Mouse (Mus musculus) megakaryocyte progenitor cell, adult 5-6 weeks (primary cell): ENCODE measurements around the gene Coro1c. TPM values are rescaled to one million over a fixed set of nuclear protein-coding genes. Genes with fewer than 3 reads are reported as not detected.
A peak's percentile ranks its signal among the peaks of the same experiment; 100 is the strongest.

Experiments used
- ATAC-seq: replicated peaks from 2 replicates; pipeline ENCODE4 v1.8.0; 2016; ENCODE audit warnings: mild to moderate bottlenecking, moderate TSS enrichment, inconsistent platforms; ENCODE audit not compliant: poor library complexity
- total RNA-seq, 2 experiments: library from RNA; stranded (forward) in 1 of 2; stranded (reverse) in 1 of 2; fragments of 157-497, 149-512 nt in 1 of 2; fragments of 200-1000 nt in 1 of 2; gene quantifications; 2 replicates each; pipeline versions ENCODE4 v1.2.3 to v1.2.4; 2015 to 2017

Gene Coro1c
- total RNA-seq, 2 experiments from 2014 or later: 59.7 to 81.8 TPM

GRCm38 (mm10) chr5:113888186-113888795, 20.3 kb downstream of the Coro1c start:
- no peak for ATAC-seq

- no peak for ATAC-seq
Observed at GRCm38 (mm10) chr5:113887132-113887531, 21.4 kb downstream of the Coro1c start.

DNA sequence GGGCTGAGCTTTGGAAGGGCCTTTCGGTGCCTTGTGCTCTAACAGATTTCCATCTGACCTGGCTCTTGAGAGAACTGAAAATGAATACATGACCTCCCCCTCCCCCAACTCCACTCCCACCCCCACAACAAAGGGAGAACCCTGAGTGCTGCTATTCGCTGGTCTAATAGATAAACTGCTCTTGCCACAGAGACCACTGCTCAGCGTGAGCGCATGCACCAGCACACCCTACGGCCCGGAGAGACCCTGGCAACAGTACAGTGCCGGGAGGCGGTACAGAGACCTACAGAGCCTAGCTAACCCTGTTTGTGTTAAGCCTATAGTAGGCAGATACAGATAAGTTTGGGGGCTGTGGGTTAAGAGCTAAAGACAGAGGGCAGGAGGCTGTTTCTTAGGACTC, 22.9 kb downstream of the Coro1c start:
- ATAC-seq: no peak

- no peak for ATAC-seq
Observed at GRCm38 (mm10) chr5:113884750-113885149, 23.8 kb downstream of the Coro1c start.

DNA sequence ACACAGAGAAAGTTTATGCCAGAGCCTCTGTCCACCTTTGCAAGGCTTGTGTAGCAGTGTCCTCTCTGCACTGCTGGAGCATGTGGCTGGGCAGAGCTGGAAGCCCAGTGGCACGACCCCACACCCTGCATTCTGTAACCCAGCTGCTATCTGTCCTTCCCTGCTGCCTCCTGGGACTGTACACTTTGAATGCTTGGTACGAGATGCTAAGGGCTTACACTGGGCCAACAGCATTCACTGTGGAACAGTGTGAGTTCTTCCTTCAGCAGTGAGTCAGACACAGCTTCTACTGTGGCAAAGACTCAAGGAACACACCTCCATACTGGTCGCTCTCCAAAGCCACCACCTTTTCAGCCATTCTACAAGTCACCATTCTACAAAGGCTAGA, 25.2 kb downstream of the Coro1c start:
- ATAC-seq: peak; percentile 44

DNA sequence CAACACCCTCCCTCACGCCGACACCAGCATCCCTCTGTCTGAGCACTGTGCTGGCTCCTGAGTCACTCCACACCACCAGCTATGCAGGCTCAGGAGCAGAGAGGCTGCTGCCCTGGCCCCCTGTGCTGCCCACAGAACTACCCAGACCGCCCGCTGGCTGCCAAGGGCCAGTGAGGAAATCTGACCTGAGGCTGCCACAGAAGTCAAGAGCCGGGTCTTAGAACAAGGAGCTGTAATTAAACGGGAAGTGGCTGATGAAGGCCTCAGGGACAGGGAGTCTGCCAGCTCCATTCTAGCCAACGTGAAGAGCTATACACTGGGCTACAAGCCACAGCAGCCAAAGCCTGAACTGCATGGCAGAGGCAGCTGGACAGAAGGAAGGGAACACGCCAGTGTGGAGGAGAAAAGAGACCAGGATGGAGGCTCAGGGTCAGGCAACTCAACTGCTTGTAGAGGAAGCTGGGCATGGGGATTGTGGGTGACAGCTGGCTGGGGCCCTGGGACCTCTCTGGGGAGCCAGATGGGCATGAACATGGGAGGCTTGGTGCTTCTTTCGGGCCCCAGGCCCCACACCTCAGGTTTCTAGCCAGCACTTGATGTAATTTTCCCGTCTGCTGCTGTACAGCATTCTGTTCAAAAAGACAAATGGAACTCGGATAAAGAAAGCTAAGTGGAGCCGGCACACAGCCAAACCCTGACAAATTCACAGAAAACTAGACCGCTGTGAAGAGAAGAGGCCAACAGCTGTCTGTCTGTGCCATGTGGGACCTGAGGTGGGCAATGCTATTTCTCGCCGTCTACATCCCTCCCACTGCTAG, 25.8 kb downstream of the Coro1c start:
- ATAC-seq: no peak

GRCm38 (mm10) chr5:113881136-113881535, 27.4 kb downstream of the Coro1c start:
- ATAC-seq: no peak

GRCm38 (mm10) chr5:113878943-113879617, 29.5 kb downstream of the Coro1c start:
- no peak for ATAC-seq

- ATAC-seq: no peak
Observed at GRCm38 (mm10) chr5:113877565-113877964, 31.0 kb downstream of the Coro1c start.

- no peak for ATAC-seq
Observed at GRCm38 (mm10) chr5:113876176-113876575, 32.4 kb downstream of the Coro1c start.

GRCm38 (mm10) chr5:113875625-113876024, 32.9 kb downstream of the Coro1c start:
- ATAC-seq: no peak

DNA sequence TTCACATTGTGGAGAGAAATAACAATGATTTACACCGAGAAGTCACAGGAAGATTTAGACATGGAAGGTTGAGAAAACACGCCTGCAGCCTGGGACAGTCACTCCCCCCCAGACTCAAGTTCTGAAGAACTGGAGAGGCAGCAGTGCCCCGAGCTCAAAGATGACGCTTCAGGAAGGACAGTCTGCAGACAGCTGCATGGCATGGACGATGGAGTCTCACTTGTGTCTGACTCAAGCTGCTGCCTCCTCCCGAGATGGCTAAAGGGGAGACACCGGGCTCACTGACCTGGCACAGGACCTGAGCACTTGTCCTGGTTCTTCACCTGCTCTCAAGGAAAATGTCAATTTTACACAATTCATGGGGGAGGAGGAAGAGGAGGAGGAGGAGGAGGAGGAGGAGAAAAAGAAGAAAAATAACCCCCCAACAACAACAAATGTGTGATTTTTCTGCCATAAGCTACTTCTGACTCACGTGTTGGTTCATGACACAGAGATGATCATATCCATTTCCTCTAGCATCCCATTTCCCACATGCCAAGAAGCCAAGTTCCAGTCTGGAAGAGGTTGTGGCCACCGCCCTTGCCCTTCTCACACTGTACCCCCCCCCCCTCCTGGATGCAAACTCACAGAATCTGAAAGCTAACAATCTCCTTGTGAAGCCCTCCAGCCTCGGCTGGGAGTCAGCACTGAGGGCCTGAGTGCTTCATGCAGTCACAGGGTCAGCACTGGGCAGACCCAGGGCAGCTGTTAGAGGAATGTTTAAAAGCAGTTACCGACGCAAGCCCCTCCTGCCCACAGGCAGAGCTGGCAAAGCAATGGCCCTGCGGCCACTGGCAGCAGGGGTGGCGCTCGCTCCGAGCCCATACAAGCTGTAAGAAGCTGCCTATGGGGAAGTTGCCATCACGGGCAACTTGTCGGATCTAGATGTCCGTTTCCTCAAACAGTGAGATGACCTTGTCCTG, 34.2 kb downstream of the Coro1c start:
- no peak for ATAC-seq

DNA sequence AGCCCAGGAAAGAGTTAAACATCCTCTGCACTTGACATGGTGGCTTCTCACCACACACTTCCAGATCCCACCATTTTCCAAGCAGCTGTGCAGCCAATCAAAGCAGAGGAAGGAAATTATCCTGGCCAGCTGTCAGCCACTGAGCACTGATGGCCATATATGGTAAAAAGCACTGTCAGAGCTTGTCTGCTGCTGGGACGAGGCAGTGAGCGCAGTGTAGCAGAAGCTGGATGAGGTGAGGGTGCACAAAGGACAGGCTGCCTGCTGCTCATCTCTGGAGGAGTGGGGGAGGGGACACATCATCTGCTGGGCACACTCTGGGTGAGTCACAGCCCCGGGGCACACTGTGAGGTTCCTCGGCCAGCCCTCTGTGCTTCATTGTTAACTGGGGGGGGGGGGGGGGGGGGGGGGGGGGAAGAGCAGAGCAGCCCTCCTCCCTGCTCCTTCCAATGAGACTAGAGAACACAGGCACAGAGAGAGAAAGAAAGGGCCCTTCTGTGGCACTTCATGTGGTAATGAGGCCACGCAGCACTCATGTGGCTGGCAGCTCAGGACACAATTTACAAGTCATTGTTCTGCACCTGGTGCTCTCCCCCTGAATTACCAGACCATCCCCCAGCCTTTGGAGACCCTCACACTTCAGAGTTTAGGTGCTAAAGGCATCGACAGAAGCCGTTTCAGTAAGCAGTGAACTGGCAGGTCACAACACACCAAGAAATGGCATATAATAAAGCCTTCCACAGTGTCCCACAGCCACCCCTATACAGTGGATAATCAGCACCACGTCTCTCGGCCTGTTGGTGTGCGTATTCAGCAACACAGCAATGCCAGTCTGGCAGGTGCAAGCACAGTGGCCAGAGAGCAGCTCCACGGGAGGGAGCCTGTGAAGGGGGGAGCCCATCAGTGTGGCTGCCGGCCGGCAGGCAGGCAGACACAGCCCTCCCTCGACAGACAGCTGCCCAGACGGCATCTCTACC, 35.3 kb downstream of the Coro1c start:
- peak; percentile 40 for ATAC-seq

DNA sequence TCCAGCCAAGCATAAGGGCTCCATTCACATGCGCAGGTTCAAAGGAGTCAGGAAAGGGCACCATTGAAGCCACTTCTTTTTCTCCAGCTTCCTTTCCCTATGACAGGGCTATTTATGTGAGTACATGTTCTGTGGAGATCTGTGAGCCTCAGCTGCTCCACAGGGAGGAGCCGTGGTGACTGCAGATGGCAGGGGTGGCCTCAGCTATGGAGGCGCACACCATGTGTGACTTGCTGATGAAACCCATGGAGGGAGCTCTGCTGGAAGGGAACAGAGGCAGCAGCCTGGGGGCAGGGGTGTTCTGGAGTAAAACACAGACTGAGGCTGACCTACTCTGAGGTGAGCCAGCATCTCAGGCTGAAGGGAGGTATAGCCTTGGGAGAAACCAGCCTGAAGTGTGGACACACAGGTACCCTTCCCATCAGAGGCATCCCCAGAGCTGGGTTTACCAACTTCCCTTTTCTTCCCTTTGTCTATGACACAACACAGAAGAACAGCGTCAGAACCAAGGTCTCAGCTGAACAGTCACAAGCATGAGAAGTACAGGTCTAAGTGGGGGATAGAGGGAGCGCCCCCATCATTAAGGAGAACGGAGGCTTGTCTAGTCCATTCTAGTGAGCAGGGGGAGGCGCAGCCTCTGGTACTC, 36.5 kb downstream of the Coro1c start:
- ATAC-seq: peak; percentile 59

- ATAC-seq: no peak
Observed at GRCm38 (mm10) chr5:113870393-113871040, 38.0 kb downstream of the Coro1c start.

- peak; percentile 59 for ATAC-seq
Observed at GRCm38 (mm10) chr5:113869132-113869531, 39.4 kb downstream of the Coro1c start.

GRCm38 (mm10) chr5:113864992-113865391, 43.6 kb downstream of the Coro1c start:
- ATAC-seq: peak; percentile 40

- no peak for ATAC-seq
Observed at GRCm38 (mm10) chr5:113863994-113864393, 44.6 kb downstream of the Coro1c start.

DNA sequence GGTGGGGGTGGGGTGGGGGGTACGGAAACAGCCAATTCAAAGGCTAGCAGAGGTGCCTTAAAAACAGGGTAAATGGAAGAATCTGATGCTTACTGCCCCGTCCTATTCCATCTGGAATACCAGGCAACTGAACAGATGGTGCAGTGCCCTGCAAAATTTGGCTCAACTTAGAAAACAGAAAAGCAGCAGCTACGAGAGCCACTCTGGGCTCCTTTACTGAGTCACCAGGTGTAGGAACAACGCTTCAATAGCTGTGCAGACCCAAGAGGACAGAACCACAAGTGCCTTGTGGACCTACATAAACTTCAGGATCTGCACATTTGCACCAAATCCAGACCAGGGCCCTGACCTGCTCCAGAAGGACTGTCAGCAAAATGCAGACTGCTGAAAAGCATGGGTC, 46.1 kb downstream of the Coro1c start:
- no peak for ATAC-seq
